Comparison of ENCODE assay signal across 13 mouse cellular contexts in genomic region chr3:21841506-21841905, GRCm38 (mm10).
"Had no signal": no experiment of that assay in that cellular context is flagged by ENCODE, and none has a peak within 500 bp of the region (broad histone marks: within the 10 kb centered on the region; RNA-seq: fewer than 3 reads in every experiment).

No protein-coding gene starts in this region.

- H3K9ac ChIP-seq: limb, embryonic 13.5 days; liver, embryonic 12.5 days; midbrain, embryonic 12.5 days; neural tube, embryonic 13.5 days had no signal

- H3K27ac ChIP-seq: limb, embryonic 13.5 days; liver, embryonic 12.5 days; midbrain, embryonic 12.5 days had no signal

- H3K4me3 ChIP-seq: limb, embryonic 13.5 days; liver, embryonic 12.5 days; midbrain, embryonic 12.5 days; neural tube, embryonic 13.5 days had no signal

- ATAC-seq: liver, embryonic 12.5 days; midbrain, embryonic 16.5 days had no signal

- H3K36me3 ChIP-seq: limb, embryonic 13.5 days; liver, embryonic 12.5 days; midbrain, embryonic 12.5 days; neural tube, embryonic 13.5 days had no signal

- H3K27me3 ChIP-seq: limb, embryonic 13.5 days; liver, embryonic 12.5 days; midbrain, embryonic 12.5 days; neural tube, embryonic 13.5 days had no signal

- H3K4me2 ChIP-seq: limb, embryonic 13.5 days; liver, embryonic 12.5 days; midbrain, embryonic 12.5 days; neural tube, embryonic 13.5 days had no signal

- DNase-seq: kidney, adult 11 months; kidney, postnatal 14 days; left cerebral cortex, postnatal 4 days; retina, postnatal 1 day; right cerebral cortex, postnatal 4 days; spleen, adult 18-20 months; thymus, adult 18-20 months; thymus, postnatal 14 days had no signal

- H3K4me1 ChIP-seq: limb, embryonic 13.5 days; liver, embryonic 12.5 days had no signal

- H3K9me3 ChIP-seq: limb, embryonic 13.5 days; liver, embryonic 12.5 days; midbrain, embryonic 12.5 days; neural tube, embryonic 13.5 days had no signal
